In genomic region chr19:17013085-17013484, GRCm38 (mm10) we compare ENCODE assay signal across 24 mouse cellular contexts. TPM values are rescaled to one million over a fixed set of nuclear protein-coding genes. Genes with fewer than 3 reads are reported as not detected.
DNase-seq lines count a peak whose midpoint lies in the region; ATAC-seq lines count a peak whose summit lies in the region.
"Had no signal": no experiment of that assay in that cellular context is flagged by ENCODE, and none has a peak within 500 bp of the region (broad histone marks: within the 10 kb centered on the region; RNA-seq: fewer than 3 reads in every experiment).

No protein-coding gene starts in this region.

- no peak overlapping the region for H3K27ac ChIP-seq in liver, embryonic 11.5 days (ENCODE audit: low read depth, low read length)
- H3K27ac ChIP-seq in liver, embryonic 13.5 days = no peak overlapping the region
- H3K27ac ChIP-seq in liver, embryonic 16.5 days (ENCODE audit: low read length) = no peak overlapping the region
- H3K27ac ChIP-seq in forebrain, embryonic 16.5 days (ENCODE audit: low read length) = no peak overlapping the region
- H3K27ac ChIP-seq: embryonic facial prominence, embryonic 12.5 days; embryonic facial prominence, embryonic 15.5 days; heart, embryonic 15.5 days; hindbrain, embryonic 10.5 days; hindbrain, embryonic 13.5 days had no signal

- DNase-seq in liver, embryonic 11.5 days (ENCODE audit: low spot score) = no peak
- DNase-seq in liver, embryonic 13.5 days = peak; percentile 48
- no peak for DNase-seq in cerebellum, adult 9-10 months
- DNase-seq in adrenal gland, adult (ENCODE audit: inconsistent age in 2 of 2, low spot score in 1 of 2) = no peak
- DNase-seq: adrenal gland, adult 8-10 months; adrenal gland, postnatal 25 days; cerebellum, adult 11-12 months; cerebellum, adult 8-10 months; cerebellum, postnatal 14 days; gastrocnemius, postnatal 10 days; gastrocnemius, postnatal 36 days; heart, postnatal 10 days; heart, postnatal 36 days had no signal

- no peak overlapping the region for H3K9ac ChIP-seq in liver, embryonic 11.5 days (ENCODE audit: low read depth, low read length)
- H3K9ac ChIP-seq in liver, embryonic 13.5 days = no peak overlapping the region
- no peak overlapping the region for H3K9ac ChIP-seq in liver, embryonic 16.5 days (ENCODE audit: low read depth, low read length)
- H3K9ac ChIP-seq in forebrain, embryonic 16.5 days (replicated peaks; ENCODE audit: low read depth, low read length) = no peak overlapping the region
- H3K9ac ChIP-seq: embryonic facial prominence, embryonic 12.5 days; embryonic facial prominence, embryonic 15.5 days; heart, embryonic 12.5 days; heart, embryonic 15.5 days; hindbrain, embryonic 13.5 days had no signal

- H3K27me3 ChIP-seq in liver, embryonic 11.5 days (replicated peaks; ENCODE audit: control insufficient read depth, insufficient read depth, low read length) = no peaks in the 10 kb centered on the region
- H3K27me3 ChIP-seq in liver, embryonic 13.5 days = no peaks in the 10 kb centered on the region
- no peaks in the 10 kb centered on the region for H3K27me3 ChIP-seq in liver, embryonic 16.5 days (ENCODE audit: control insufficient read depth, insufficient read depth, low read depth, low read length)
- no peaks in the 10 kb centered on the region for H3K27me3 ChIP-seq in forebrain, embryonic 16.5 days (replicated peaks; ENCODE audit: control insufficient read depth, insufficient read depth, low read length)
- H3K27me3 ChIP-seq: embryonic facial prominence, embryonic 12.5 days; embryonic facial prominence, embryonic 15.5 days; heart, embryonic 12.5 days; heart, embryonic 15.5 days; hindbrain, embryonic 13.5 days had no signal

- no peaks in the 10 kb centered on the region for H3K36me3 ChIP-seq in liver, embryonic 11.5 days (ENCODE audit: control insufficient read depth, insufficient read depth, low read length)
- no peaks in the 10 kb centered on the region for H3K36me3 ChIP-seq in liver, embryonic 13.5 days
- H3K36me3 ChIP-seq in liver, embryonic 16.5 days (ENCODE audit: control insufficient read depth, insufficient read depth) = no peaks in the 10 kb centered on the region
- H3K36me3 ChIP-seq in forebrain, embryonic 16.5 days (ENCODE audit: control insufficient read depth, insufficient read depth) = no peaks in the 10 kb centered on the region
- H3K36me3 ChIP-seq: embryonic facial prominence, embryonic 12.5 days; embryonic facial prominence, embryonic 15.5 days; heart, embryonic 12.5 days; heart, embryonic 15.5 days; hindbrain, embryonic 10.5 days; hindbrain, embryonic 13.5 days had no signal

- ATAC-seq in liver, embryonic 11.5 days (replicated peaks; ENCODE audit: low FRiP score) = peak; percentile 86
- ATAC-seq in liver, embryonic 13.5 days (ENCODE audit: low read depth) = peak; percentile 81
- ATAC-seq in liver, embryonic 16.5 days (ENCODE audit: low read depth) = peak; percentile 79
- ATAC-seq in forebrain, embryonic 16.5 days = no peak
- ATAC-seq: CD4-positive, CD25-positive, alpha-beta regulatory T cell, adult 4 months; forebrain, embryonic 14.5 days; hindbrain, embryonic 16.5 days had no signal

- H3K4me3 ChIP-seq in liver, embryonic 11.5 days (ENCODE audit: low read depth, low read length) = no peak overlapping the region
- no peak overlapping the region for H3K4me3 ChIP-seq in liver, embryonic 13.5 days (replicated peaks)
- no peak overlapping the region for H3K4me3 ChIP-seq in liver, embryonic 16.5 days (ENCODE audit: low read depth, low read length)
- no peak overlapping the region for H3K4me3 ChIP-seq in forebrain, embryonic 16.5 days (replicated peaks; ENCODE audit: low read length)
- H3K4me3 ChIP-seq: embryonic facial prominence, embryonic 12.5 days; embryonic facial prominence, embryonic 15.5 days; heart, embryonic 12.5 days; heart, embryonic 15.5 days; hindbrain, embryonic 10.5 days; hindbrain, embryonic 13.5 days had no signal

- WGBS in liver, embryonic 11.5 days = 20% methylated on average over 2 of the region's 2 CpGs
- WGBS in liver, embryonic 13.5 days (ENCODE audit: insufficient replicate concordance) = 15% methylated on average over 2 of the region's 2 CpGs
- WGBS in liver, embryonic 16.5 days (ENCODE audit: insufficient replicate concordance) = 14% methylated on average over 2 of the region's 2 CpGs
- WGBS in forebrain, embryonic 16.5 days = 75% methylated on average over 2 of the region's 2 CpGs

- H3K9me3 ChIP-seq in liver, embryonic 11.5 days (ENCODE audit: control insufficient read depth, low read length) = no peaks in the 10 kb centered on the region
- no peaks in the 10 kb centered on the region for H3K9me3 ChIP-seq in liver, embryonic 13.5 days (replicated peaks)
- H3K9me3 ChIP-seq in liver, embryonic 16.5 days (replicated peaks; ENCODE audit: control insufficient read depth, low read length) = no peaks in the 10 kb centered on the region
- no peaks in the 10 kb centered on the region for H3K9me3 ChIP-seq in forebrain, embryonic 16.5 days (ENCODE audit: control insufficient read depth, low read length)
- H3K9me3 ChIP-seq: embryonic facial prominence, embryonic 12.5 days; embryonic facial prominence, embryonic 15.5 days; heart, embryonic 12.5 days; heart, embryonic 15.5 days; hindbrain, embryonic 10.5 days; hindbrain, embryonic 13.5 days had no signal

- H3K4me1 ChIP-seq in liver, embryonic 11.5 days (replicated peaks; ENCODE audit: control insufficient read depth, insufficient read depth, low read length) = peaks cover 24% of the 10 kb centered on the region
- peaks cover 43% of the 10 kb centered on the region for H3K4me1 ChIP-seq in liver, embryonic 13.5 days (replicated peaks)
- peaks cover 6% of the 10 kb centered on the region for H3K4me1 ChIP-seq in liver, embryonic 16.5 days (ENCODE audit: control insufficient read depth, low read depth, low read length)
- no peaks in the 10 kb centered on the region for H3K4me1 ChIP-seq in forebrain, embryonic 16.5 days (replicated peaks; ENCODE audit: control insufficient read depth, insufficient read depth, low read length)
- H3K4me1 ChIP-seq: embryonic facial prominence, embryonic 12.5 days; hindbrain, embryonic 13.5 days had no signal

- H3K4me2 ChIP-seq in liver, embryonic 11.5 days = no peak overlapping the region
- no peak overlapping the region for H3K4me2 ChIP-seq in liver, embryonic 13.5 days
- no peak overlapping the region for H3K4me2 ChIP-seq in liver, embryonic 16.5 days (ENCODE audit: low read depth, low read length)
- no peak overlapping the region for H3K4me2 ChIP-seq in forebrain, embryonic 16.5 days (ENCODE audit: low read length)
- H3K4me2 ChIP-seq: embryonic facial prominence, embryonic 12.5 days; embryonic facial prominence, embryonic 15.5 days; heart, embryonic 12.5 days; heart, embryonic 15.5 days; hindbrain, embryonic 13.5 days had no signal

RNA-seq across cellular contexts. Expression of gene Prune2, which starts 57.2 kb away (rescaled TPM):
- 1.4 TPM in 2 replicates for polyA plus RNA-seq in liver, embryonic 11.5 days (2014; fragmentation: Nextera tagmentation; extraction: Ambion mirVana)
- polyA plus RNA-seq in liver, embryonic 13.5 days (2015; fragmentation: Nextera tagmentation; extraction: Ambion mirVana) = 0.55 and 0.64 TPM in 2 replicates
- polyA plus RNA-seq in liver, embryonic 16.5 days (2015; fragmentation: Nextera tagmentation; extraction: Ambion mirVana) = 0.28 and 0.45 TPM in 2 replicates
- polyA plus RNA-seq in forebrain, embryonic 16.5 days (2015; fragmentation: Nextera tagmentation; extraction: Ambion mirVana) = 3.4 and 4.1 TPM in 2 replicates
